Mouse (Mus musculus) MEL (cell line): ENCODE results near the gene Prok1. TPM values are rescaled to one million over a fixed set of nuclear protein-coding genes. Genes with fewer than 3 reads are reported as not detected.

ENCODE experiments used
- DNase-seq: peaks from one replicate; pipeline ENCODE4 v3.0.0; 2011; ENCODE audit warnings: low read depth, low spot score
- H3K27ac ChIP-seq: 2 replicates; pipeline ENCODE4 v1.5.1; 2012; ENCODE audit warnings: low read depth, mild to moderate bottlenecking, control low read depth, low read length, moderate library complexity; ENCODE audit not compliant: control insufficient read depth
- H3K27me3 ChIP-seq, 2 experiments: fragments of 150-350 bp in 1 of 2; sonication (generic) in 1 of 2; 2 replicates each; pipeline ENCODE4 v1.6.1; 2012; ENCODE audit warnings: low read length in 2 of 2, mild to moderate bottlenecking in 2 of 2, improper control_type of control experiment in 1 of 2, moderate library complexity in 1 of 2; ENCODE audit not compliant: insufficient read depth in 2 of 2, control insufficient read depth in 1 of 2
- H3K36me3 ChIP-seq, 2 experiments: 2 replicates each; pipeline ENCODE4 v1.6.1; 2012 to 2014; ENCODE audit warnings: low read length in 2 of 2, improper control_type of control experiment in 1 of 2, inconsistent platforms in 1 of 2, mild to moderate bottlenecking in 1 of 2; ENCODE audit not compliant: insufficient read depth in 2 of 2, control insufficient read depth in 1 of 2
- H3K4me1 ChIP-seq, 2 experiments: fragments of 150-350 bp in 1 of 2; sonication (generic) in 1 of 2; 2 replicates each; pipeline ENCODE4 v1.6.1; 2012; ENCODE audit warnings: low read length in 2 of 2, improper control_type of control experiment in 1 of 2, mild to moderate bottlenecking in 1 of 2; ENCODE audit not compliant: insufficient read depth in 2 of 2, control insufficient read depth in 1 of 2
- H3K4me3 ChIP-seq, 2 experiments: fragments of 150-350 bp in 1 of 2; sonication (generic) in 1 of 2; 2 replicates each; pipeline ENCODE4 v1.5.1; 2012; ENCODE audit warnings: low read depth in 2 of 2, low read length in 2 of 2, mild to moderate bottlenecking in 2 of 2, moderate library complexity in 2 of 2, control low read depth in 1 of 2, improper control_type of control experiment in 1 of 2; ENCODE audit not compliant: control insufficient read depth in 1 of 2, insufficient read depth in 1 of 2
- H3K79me2 ChIP-seq: 2 replicates; pipeline ENCODE4 v1.6.1; 2012; ENCODE audit warnings: mild to moderate bottlenecking, low read length, moderate library complexity; ENCODE audit not compliant: control insufficient read depth, poor library complexity, insufficient read depth
- H3K9ac ChIP-seq: 2 replicates; pipeline ENCODE4 v1.6.1; 2012; ENCODE audit warnings: low read depth, mild to moderate bottlenecking, control low read depth, low read length, moderate library complexity; ENCODE audit not compliant: control insufficient read depth, poor library complexity, severe bottlenecking
- H3K9me3 ChIP-seq: fragments of 150-350 bp; sonication (generic); replicated peaks from 2 replicates; pipeline ENCODE4 v1.6.1; 2012; ENCODE audit warnings: mild to moderate bottlenecking, low read length, improper control_type of control experiment, moderate library complexity; ENCODE audit not compliant: insufficient read depth
- CHD1 ChIP-seq: IDR thresholded peaks from 2 replicates; pipeline ENCODE4 v1.6.1; 2012; ENCODE audit warnings: low read depth, mild to moderate bottlenecking, inconsistent platforms, low read length, improper control_type of control experiment
- CTCF ChIP-seq, 3 experiments: IDR thresholded peaks in 2 of 3; conservative IDR thresholded peaks in 1 of 3; 2 replicates each; pipeline ENCODE4 v1.5.1; 2011 to 2012; ENCODE audit warnings: low read length in 3 of 3, low read depth in 2 of 3, mild to moderate bottlenecking in 2 of 3, improper control_type of control experiment in 1 of 3, inconsistent platforms in 1 of 3, mixed read lengths in 1 of 3, moderate library complexity in 1 of 3; ENCODE audit not compliant: control insufficient read depth in 1 of 3, insufficient read depth in 1 of 3, poor library complexity in 1 of 3, severe bottlenecking in 1 of 3
- GABPA ChIP-seq: IDR thresholded peaks from 2 replicates; pipeline ENCODE4 v1.6.1; 2012; ENCODE audit warnings: low read depth, mild to moderate bottlenecking, inconsistent platforms, low read length, improper control_type of control experiment, moderate library complexity
- HCFC1 ChIP-seq: IDR thresholded peaks from 2 replicates; pipeline ENCODE4 v1.6.1; 2012; ENCODE audit warnings: low read depth, mild to moderate bottlenecking, inconsistent platforms, low read length, improper control_type of control experiment, moderate library complexity
- KAT2A ChIP-seq: conservative IDR thresholded peaks from 2 replicates; pipeline ENCODE4 v1.6.1; 2012; ENCODE audit warnings: low read depth, low read length, improper control_type of control experiment, inconsistent platforms
- MAX ChIP-seq: IDR thresholded peaks from 2 replicates; pipeline ENCODE4 v1.6.1; 2011; ENCODE audit warnings: low read length, improper control_type of control experiment
- MAZ ChIP-seq: IDR thresholded peaks from 2 replicates; pipeline ENCODE4 v1.6.1; 2012; ENCODE audit warnings: low read depth, mild to moderate bottlenecking, inconsistent platforms, low read length, improper control_type of control experiment
- NELFE ChIP-seq: IDR thresholded peaks from 2 replicates; pipeline ENCODE4 v1.6.1; 2011; ENCODE audit warnings: low read depth, low read length, improper control_type of control experiment
- RAD21 ChIP-seq: IDR thresholded peaks from 2 replicates; pipeline ENCODE4 v1.6.1; 2011; ENCODE audit warnings: mild to moderate bottlenecking, low read depth, low read length, improper control_type of control experiment
- SMC3 ChIP-seq: IDR thresholded peaks from 2 replicates; pipeline ENCODE4 v1.6.1; 2011; ENCODE audit warnings: low read depth, low read length, improper control_type of control experiment
- USF1 ChIP-seq: IDR thresholded peaks from 2 replicates; pipeline ENCODE4 v1.6.1; 2014; ENCODE audit warnings: low read depth, mild to moderate bottlenecking, inconsistent platforms, low read length, improper control_type of control experiment, moderate library complexity
- USF2 ChIP-seq, 2 experiments: IDR thresholded peaks; 2 replicates each; pipeline ENCODE4 v1.6.1; 2011 to 2012; ENCODE audit warnings: improper control_type of control experiment in 2 of 2, low read length in 2 of 2, borderline replicate concordance in 1 of 2, inconsistent platforms in 1 of 2, low read depth in 1 of 2, mild to moderate bottlenecking in 1 of 2; ENCODE audit not compliant: insufficient read depth in 1 of 2
- ZNF384 ChIP-seq: IDR thresholded peaks from 2 replicates; pipeline ENCODE4 v1.6.1; 2012; ENCODE audit warnings: low read depth, mild to moderate bottlenecking, inconsistent platforms, low read length, improper control_type of control experiment
- polyA plus RNA-seq, 2 experiments: library from polyadenylated mRNA; stranded (reverse) in 1 of 2; unstranded in 1 of 2; fragments of >175 nt in 1 of 2; fragments of >200 nt in 1 of 2; gene quantifications; 2 replicates each; pipeline versions ENCODE4 v1.2.1 to v1.2.4; 2012; ENCODE audit warnings: low replicate concordance in 2 of 2, low read depth in 1 of 2; ENCODE audit not compliant: insufficient read length in 2 of 2, insufficient read depth in 1 of 2, missing spikeins in 1 of 2
- total RNA-seq: library from RNA; depleted of rRNA; stranded (reverse); fragments of 300-350 nt; gene quantifications from 2 replicates; pipeline ENCODE4 v1.2.3, GENCODE M21; 2012

Prok1 gene
- total and polyA plus RNA-seq, 3 experiments: not detected

DNA sequence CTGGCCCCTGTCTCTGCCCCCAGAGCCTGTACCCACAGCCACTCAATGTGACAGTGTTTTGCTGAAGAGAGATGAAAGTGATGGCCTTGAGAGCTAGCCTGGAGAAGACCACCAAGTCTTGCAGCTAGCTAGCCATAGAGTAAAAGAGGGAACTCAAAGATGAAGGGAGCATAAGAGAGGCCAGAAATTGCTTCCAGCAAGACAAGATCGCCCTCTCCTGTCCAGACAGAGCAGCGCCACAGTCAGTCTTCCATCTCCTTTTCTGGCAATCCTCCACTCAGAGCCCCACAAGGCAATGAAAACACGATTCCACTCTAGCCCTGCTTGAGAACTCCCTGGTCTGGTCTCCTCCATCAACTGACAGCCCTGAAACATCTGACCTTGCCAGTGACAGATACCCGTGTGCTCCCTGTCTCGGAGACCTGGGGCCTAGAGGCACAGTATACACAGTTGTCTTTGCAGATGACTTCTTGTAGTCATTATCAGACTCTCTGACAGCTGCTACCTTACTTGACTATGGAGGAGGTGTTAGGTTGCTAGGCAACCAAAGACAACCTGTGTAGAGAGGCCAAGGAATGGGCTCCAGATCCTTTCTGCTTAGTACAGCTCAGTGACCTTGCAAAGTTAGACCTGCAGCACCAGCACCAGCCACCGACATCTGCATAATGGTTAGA, 51.1 kb downstream of the Prok1 start:
- H3K27me3 ChIP-seq: no peaks in the 10 kb centered on the region
- H3K9ac ChIP-seq: no peak overlapping the region
- no peaks in the 10 kb centered on the region for H3K9me3 ChIP-seq
- H3K4me1 ChIP-seq: no peaks in the 10 kb centered on the region
- DNase-seq: no peak
- no peaks in the 10 kb centered on the region for H3K36me3 ChIP-seq
- no peak overlapping the region for H3K27ac ChIP-seq
- no peak overlapping the region for H3K4me3 ChIP-seq
- H3K79me2 ChIP-seq: no peaks in the 10 kb centered on the region
- peak in 2 of 3 experiments; percentile 35 to 47; a peak in 4 of 6 replicates for TF ChIP-seq CTCF (IDR thresholded peaks at IDR 0.05 in 2 of 3, conservative IDR thresholded peaks at IDR 0.05 in 1 of 3; ENCODE audit: control insufficient read depth in 1 of 3, insufficient read depth in 1 of 3, low read depth in 2 of 3, low read length in 3 of 3, poor library complexity in 1 of 3, severe bottlenecking in 1 of 3)
- no peak for TF ChIP-seq KAT2A
- TF ChIP-seq USF1: no peak
- TF ChIP-seq SMC3: peak; percentile 20; the same call in 1 of the 2 replicates
- TF ChIP-seq NELFE: no peak
- TF ChIP-seq MAZ: no peak
- no peak for TF ChIP-seq ZNF384
- TF ChIP-seq RAD21: peak; percentile 27

GRCm38 (mm10) chr3:107187022-107187421, 52.5 kb downstream of the Prok1 start:
- no peaks in the 10 kb centered on the region for H3K79me2 ChIP-seq

GRCm38 (mm10) chr3:107185597-107185996, 53.9 kb downstream of the Prok1 start:
- no peak overlapping the region for H3K9ac ChIP-seq
- no peaks in the 10 kb centered on the region for H3K27me3 ChIP-seq
- DNase-seq: no peak
- H3K4me3 ChIP-seq: no peak overlapping the region
- no peaks in the 10 kb centered on the region for H3K79me2 ChIP-seq
- H3K9me3 ChIP-seq: no peaks in the 10 kb centered on the region
- TF ChIP-seq CHD1: no peak
- no peak for TF ChIP-seq MAX
- TF ChIP-seq USF2 (IDR thresholded peaks at IDR 0.05; ENCODE audit: borderline replicate concordance in 1 of 2, insufficient read depth in 1 of 2, low read depth in 1 of 2, low read length in 2 of 2): no peak
- TF ChIP-seq, all 39 proteins: peak for 0
- Histone ChIP-seq H3K27ac (no peak overlapping the region), H3K36me3 (no peaks in the 10 kb centered on the region), H3K4me1 (no peaks in the 10 kb centered on the region)

More at GRCm38 (mm10) chr3:107187022-107187421, 52.5 kb downstream of the Prok1 start:
- Histone ChIP-seq H3K9ac (no peak overlapping the region), H3K27me3 (no peaks in the 10 kb centered on the region), H3K27ac (no peak overlapping the region), H3K4me3 (no peak overlapping the region), H3K4me1 (no peaks in the 10 kb centered on the region), H3K36me3 (no peaks in the 10 kb centered on the region), H3K9me3 (no peaks in the 10 kb centered on the region)
- TF ChIP-seq GABPA (no peak), NELFE (no peak), USF1 (no peak), HCFC1 (no peak), MAZ (no peak), CTCF (IDR thresholded peaks at IDR 0.05 in 2 of 3, conservative IDR thresholded peaks at IDR 0.05 in 1 of 3; ENCODE audit: control insufficient read depth in 1 of 3, insufficient read depth in 1 of 3, low read depth in 2 of 3, low read length in 3 of 3, poor library complexity in 1 of 3, severe bottlenecking in 1 of 3) (no peak)
- no peak for DNase-seq
